Mouse (Mus musculus): Measurements from ENCODE around the gene Ak2. TPM values are rescaled to one million over a fixed set of nuclear protein-coding genes. Genes with fewer than 3 reads are reported as not detected.

Ak2 gene
- total and polyA plus RNA-seq, 3 experiments, result 330 to 366 TPM; not detected in 1

GRCm38 (mm10) chr4:128953851-128954250 lies 37.9 kb upstream of the Ak2 start:
- H3K9me3 ChIP-seq (replicated peaks; ENCODE audit: insufficient read depth, low read length), result no peaks in the 10 kb centered on the region
- TF ChIP-seq MAZ (IDR thresholded peaks at IDR 0.05; ENCODE audit: low read depth, low read length) (no peak), KAT2A (conservative IDR thresholded peaks at IDR 0.05; ENCODE audit: low read depth, low read length) (no peak), GABPA (IDR thresholded peaks at IDR 0.05; ENCODE audit: low read depth, low read length) (no peak)
- H3K36me3 ChIP-seq (ENCODE audit: control insufficient read depth in 1 of 2, insufficient read depth in 2 of 2, low read length in 2 of 2), result no peaks in the 10 kb centered on the region
- no peak overlapping the region for H3K9ac ChIP-seq (ENCODE audit: control insufficient read depth, low read depth, low read length, poor library complexity, severe bottlenecking)
- H3K27me3 ChIP-seq (ENCODE audit: control insufficient read depth in 1 of 2, insufficient read depth in 2 of 2, low read length in 2 of 2), result peaks cover 0 to 1% of the 10 kb centered on the region in 2 experiments; a peak in 2 of 4 replicates
- no peaks in the 10 kb centered on the region for H3K79me2 ChIP-seq (ENCODE audit: control insufficient read depth, insufficient read depth, low read length, poor library complexity)
- H3K4me3 ChIP-seq (ENCODE audit: control insufficient read depth in 1 of 2, insufficient read depth in 1 of 2, low read depth in 2 of 2, low read length in 2 of 2), result no peak overlapping the region
- H3K27ac ChIP-seq (ENCODE audit: control insufficient read depth, low read depth, low read length), result no peak overlapping the region
- no peak for DNase-seq (ENCODE audit: low read depth, low spot score)
- H3K4me1 ChIP-seq (ENCODE audit: control insufficient read depth in 1 of 2, insufficient read depth in 2 of 2, low read length in 2 of 2), result peaks cover 0 to 5% of the 10 kb centered on the region in 2 experiments; a peak in 1 of 4 replicates

GRCm38 (mm10) chr4:128957155-128957911 lies 34.4 kb upstream of the Ak2 start:
- Histone ChIP-seq H3K4me3 (ENCODE audit: control insufficient read depth in 1 of 2, insufficient read depth in 1 of 2, low read depth in 2 of 2, low read length in 2 of 2) (no peak overlapping the region), H3K9me3 (replicated peaks; ENCODE audit: insufficient read depth, low read length) (no peaks in the 10 kb centered on the region), H3K27me3 (ENCODE audit: control insufficient read depth in 1 of 2, insufficient read depth in 2 of 2, low read length in 2 of 2) (no peaks in the 10 kb centered on the region; a peak in 2 of 4 replicates), H3K4me1 (ENCODE audit: control insufficient read depth in 1 of 2, insufficient read depth in 2 of 2, low read length in 2 of 2) (no peaks in the 10 kb centered on the region), H3K36me3 (ENCODE audit: control insufficient read depth in 1 of 2, insufficient read depth in 2 of 2, low read length in 2 of 2) (no peaks in the 10 kb centered on the region), H3K27ac (ENCODE audit: control insufficient read depth, low read depth, low read length) (no peak overlapping the region), H3K9ac (ENCODE audit: control insufficient read depth, low read depth, low read length, poor library complexity, severe bottlenecking) (no peak overlapping the region), H3K79me2 (ENCODE audit: control insufficient read depth, insufficient read depth, low read length, poor library complexity) (no peaks in the 10 kb centered on the region)
- TF ChIP-seq USF1 (IDR thresholded peaks at IDR 0.05; ENCODE audit: low read depth, low read length) (no peak), BHLHE40 (IDR thresholded peaks at IDR 0.05; ENCODE audit: borderline replicate concordance, low read depth, low read length) (peak; percentile 48; the same call in 1 of the 2 replicates), POLR2A (IDR thresholded peaks at IDR 0.05; ENCODE audit: control insufficient read depth in 1 of 2, insufficient read depth in 1 of 2, low read depth in 1 of 2, low read length in 2 of 2, poor library complexity in 1 of 2) (no peak), RAD21 (IDR thresholded peaks at IDR 0.05; ENCODE audit: low read depth, low read length) (peak; percentile 79), CTCF (IDR thresholded peaks at IDR 0.05 in 2 of 3, conservative IDR thresholded peaks at IDR 0.05 in 1 of 3; ENCODE audit: control insufficient read depth in 1 of 3, insufficient read depth in 1 of 3, low read depth in 2 of 3, low read length in 3 of 3, poor library complexity in 1 of 3, severe bottlenecking in 1 of 3) (peak; percentile 62 to 92 (median 76)), CHD2 (IDR thresholded peaks at IDR 0.05; ENCODE audit: low read length) (peak; percentile 63), TBP (IDR thresholded peaks at IDR 0.05; ENCODE audit: low read depth, low read length) (0 out of 2 replicates have a peak, but pooled peaks have one; percentile 24), KAT2A (conservative IDR thresholded peaks at IDR 0.05; ENCODE audit: low read depth, low read length) (no peak), ZC3H11A (IDR thresholded peaks at IDR 0.05; ENCODE audit: low read depth, low read length) (peak; percentile 76), GABPA (IDR thresholded peaks at IDR 0.05; ENCODE audit: low read depth, low read length) (no peak), SMC3 (IDR thresholded peaks at IDR 0.05; ENCODE audit: low read depth, low read length) (peak; percentile 78)
- peak; percentile 84 for DNase-seq (ENCODE audit: low read depth, low spot score)

- Histone ChIP-seq H3K4me1 (ENCODE audit: control insufficient read depth in 1 of 2, insufficient read depth in 2 of 2, low read length in 2 of 2) (peaks cover 4% of the 10 kb centered on the region in 2 experiments; a peak in 3 of 4 replicates), H3K27me3 (ENCODE audit: control insufficient read depth in 1 of 2, insufficient read depth in 2 of 2, low read length in 2 of 2) (no peaks in the 10 kb centered on the region; a peak in 1 of 4 replicates), H3K9ac (ENCODE audit: control insufficient read depth, low read depth, low read length, poor library complexity, severe bottlenecking) (no peak overlapping the region), H3K27ac (ENCODE audit: control insufficient read depth, low read depth, low read length) (no peak overlapping the region), H3K36me3 (ENCODE audit: control insufficient read depth in 1 of 2, insufficient read depth in 2 of 2, low read length in 2 of 2) (no peaks in the 10 kb centered on the region), H3K79me2 (ENCODE audit: control insufficient read depth, insufficient read depth, low read length, poor library complexity) (no peaks in the 10 kb centered on the region), H3K4me3 (ENCODE audit: control insufficient read depth in 1 of 2, insufficient read depth in 1 of 2, low read depth in 2 of 2, low read length in 2 of 2) (no peak overlapping the region), H3K9me3 (replicated peaks; ENCODE audit: insufficient read depth, low read length) (no peaks in the 10 kb centered on the region)
- TF ChIP-seq POLR2AphosphoS5 (IDR thresholded peaks at IDR 0.05; ENCODE audit: borderline replicate concordance, low read depth, low read length), result no peak
- no peak for TF ChIP-seq RCOR1 (IDR thresholded peaks at IDR 0.05; ENCODE audit: low read depth, low read length)
- TF ChIP-seq USF1 (IDR thresholded peaks at IDR 0.05; ENCODE audit: low read depth, low read length), result no peak
- no peak for TF ChIP-seq POLR2AphosphoS2 (IDR thresholded peaks at IDR 0.05; ENCODE audit: low read length)
- no peak for TF ChIP-seq GABPA (IDR thresholded peaks at IDR 0.05; ENCODE audit: low read depth, low read length)
- no peak for TF ChIP-seq CHD1 (IDR thresholded peaks at IDR 0.05; ENCODE audit: low read depth, low read length)
- TF ChIP-seq TCF12 (IDR thresholded peaks at IDR 0.05; ENCODE audit: low read depth, low read length), result no peak
- TF ChIP-seq TBP (IDR thresholded peaks at IDR 0.05; ENCODE audit: low read depth, low read length), result no peak
- TF ChIP-seq ZC3H11A (IDR thresholded peaks at IDR 0.05; ENCODE audit: low read depth, low read length), result no peak
- no peak for TF ChIP-seq SIN3A (IDR thresholded peaks at IDR 0.05; ENCODE audit: low read length)
- TF ChIP-seq ZMIZ1 (IDR thresholded peaks at IDR 0.05; ENCODE audit: low read depth, low read length), result no peak
- no peak for TF ChIP-seq MAZ (IDR thresholded peaks at IDR 0.05; ENCODE audit: low read depth, low read length)
- no peak for TF ChIP-seq CTCF (IDR thresholded peaks at IDR 0.05 in 2 of 3, conservative IDR thresholded peaks at IDR 0.05 in 1 of 3; ENCODE audit: control insufficient read depth in 1 of 3, insufficient read depth in 1 of 3, low read depth in 2 of 3, low read length in 3 of 3, poor library complexity in 1 of 3, severe bottlenecking in 1 of 3)
- no peak for TF ChIP-seq ZNF384 (IDR thresholded peaks at IDR 0.05; ENCODE audit: low read depth, low read length)
- DNase-seq (ENCODE audit: low read depth, low spot score), result no peak
These were observed 33.6 kb upstream of the Ak2 start for GRCm38 (mm10) chr4:128958156-128958555.

Measured in MEL (cell line).